Mouse (Mus musculus) testis, adult 2 months (tissue): ENCODE measurements at regions not wholly inside any gene's neighbourhood (a gene's known extent, or its start where the extent isn't known, plus 50 kb on each side); places are given as distances from the start of the nearest gene placed in this dataset.

Source experiments
- CTCF ChIP-seq: fragments of 200-500 bp; IDR thresholded peaks from 2 replicates; pipeline ENCODE4 v1.5.1; 2012; ENCODE audit warnings: low read depth, mild to moderate bottlenecking, inconsistent platforms, low read length, moderate library complexity; ENCODE audit not compliant: control insufficient read depth, insufficient read depth, insufficient replicate concordance
- POLR2A ChIP-seq: fragments of 200-500 bp; IDR thresholded peaks from 2 replicates; pipeline ENCODE4 v1.6.1; 2012; ENCODE audit warnings: low read depth, mild to moderate bottlenecking, inconsistent platforms, low read length, moderate library complexity; ENCODE audit not compliant: control insufficient read depth

GRCm38 (mm10) chr11:24448608-24449007 lies 370.8 kb downstream of the Bcl11a start:
- TF ChIP-seq CTCF, result no peak
- TF ChIP-seq POLR2A, result no peak
